Mouse (Mus musculus) liver, embryonic 16.5 days (tissue): ENCODE data around the gene Prelp. TPM values are rescaled to one million over a fixed set of nuclear protein-coding genes. Genes with fewer than 3 reads are reported as not detected.
A peak's percentile ranks its signal among the peaks of the same experiment; 100 is the strongest.

Experiments
- ATAC-seq: fragments of 200-750 bp; cut with Nextera tagmentation; 2 replicates; pipeline ENCODE4 v1.8.0; 2017; ENCODE audit warnings: low read depth, mild to moderate bottlenecking, moderate number of reproducible peaks, moderate library complexity
- H3K27ac ChIP-seq: fragments of 300-500 bp; sonication (generic); 2 replicates; pipeline ENCODE4 v1.5.1; 2014; ENCODE audit warnings: mild to moderate bottlenecking, low read length
- H3K27me3 ChIP-seq: fragments of 300-500 bp; sonication (generic); 2 replicates; pipeline ENCODE4 v1.6.1; 2014; ENCODE audit warnings: low read depth, low read length, mixed read lengths; ENCODE audit not compliant: control insufficient read depth, insufficient read depth
- H3K36me3 ChIP-seq: fragments of 300-500 bp; sonication (generic); 2 replicates; pipeline ENCODE4 v1.6.1; 2014; ENCODE audit warnings: mild to moderate bottlenecking; ENCODE audit not compliant: control insufficient read depth, insufficient read depth
- H3K4me1 ChIP-seq: fragments of 300-500 bp; sonication (generic); 2 replicates; pipeline ENCODE4 v1.6.1; 2014; ENCODE audit warnings: low read depth, low read length, mixed read lengths; ENCODE audit not compliant: control insufficient read depth
- H3K4me2 ChIP-seq: fragments of 300-500 bp; sonication (generic); 2 replicates; pipeline ENCODE4 v1.6.1; 2014; ENCODE audit warnings: low read depth, low read length, mixed read lengths
- H3K4me3 ChIP-seq: fragments of 300-500 bp; sonication (generic); 2 replicates; pipeline ENCODE4 v1.5.1; 2014; ENCODE audit warnings: low read depth, mild to moderate bottlenecking, low read length
- H3K9ac ChIP-seq: fragments of 300-500 bp; sonication (generic); 2 replicates; pipeline ENCODE4 v1.6.1; 2014; ENCODE audit warnings: low read depth, low read length
- H3K9me3 ChIP-seq: fragments of 300-500 bp; sonication (generic); replicated peaks from 2 replicates; pipeline ENCODE4 v1.6.1; 2016; ENCODE audit warnings: low read length; ENCODE audit not compliant: control insufficient read depth
- WGBS: fragments of 180-500 bp; shearing (Covaris S2); extraction: QIAGEN DNeasy Blood & Tissue Kit; methylation state at CpG from one replicate; pipeline ENCODE4 v1.1.7; 2014; ENCODE audit not compliant: insufficient replicate concordance; 5-methylcytosine and 5-hydroxymethylcytosine counted together
- polyA plus RNA-seq: library from polyadenylated mRNA; unstranded; fragments of >200 nt; fragmentation: Nextera tagmentation; extraction: Ambion mirVana; gene quantifications from 2 replicates; pipeline ENCODE4 v1.2.1, GENCODE M21; 2015

Prelp gene
- polyA plus RNA-seq, 1 experiment from 2014 or later, result 4.4 TPM

DNA sequence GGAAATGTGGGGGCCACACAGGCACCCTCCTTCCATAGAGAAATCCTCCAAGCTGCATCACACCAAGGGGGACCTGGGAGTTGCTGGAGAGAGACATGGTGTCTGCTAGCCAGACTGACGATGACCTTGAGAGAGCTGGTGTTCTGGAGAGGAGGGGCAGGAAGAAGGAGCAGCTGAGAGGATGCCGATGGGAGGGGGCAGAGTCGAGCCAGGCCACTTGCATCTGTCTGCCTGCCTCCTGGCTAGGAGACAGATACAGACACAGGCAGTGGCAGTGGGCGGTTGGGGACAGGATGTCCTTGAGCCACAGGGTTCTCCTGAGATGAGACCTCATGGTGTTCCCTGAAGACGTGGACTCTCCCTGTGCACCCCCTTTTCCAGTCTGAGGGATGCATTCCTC, 29.7 kb downstream of the Prelp start:
- no peak for ATAC-seq
- Histone ChIP-seq H3K36me3 (no peaks in the 10 kb centered on the region), H3K4me2 (no peak overlapping the region), H3K4me1 (peaks cover 88% of the 10 kb centered on the region), H3K9me3 (no peaks in the 10 kb centered on the region), H3K27me3 (no peaks in the 10 kb centered on the region), H3K9ac (no peak overlapping the region), H3K4me3 (no peak overlapping the region), H3K27ac (no peak overlapping the region)
- WGBS, result 12% methylated on average over 5 of the region's 5 CpGs

DNA sequence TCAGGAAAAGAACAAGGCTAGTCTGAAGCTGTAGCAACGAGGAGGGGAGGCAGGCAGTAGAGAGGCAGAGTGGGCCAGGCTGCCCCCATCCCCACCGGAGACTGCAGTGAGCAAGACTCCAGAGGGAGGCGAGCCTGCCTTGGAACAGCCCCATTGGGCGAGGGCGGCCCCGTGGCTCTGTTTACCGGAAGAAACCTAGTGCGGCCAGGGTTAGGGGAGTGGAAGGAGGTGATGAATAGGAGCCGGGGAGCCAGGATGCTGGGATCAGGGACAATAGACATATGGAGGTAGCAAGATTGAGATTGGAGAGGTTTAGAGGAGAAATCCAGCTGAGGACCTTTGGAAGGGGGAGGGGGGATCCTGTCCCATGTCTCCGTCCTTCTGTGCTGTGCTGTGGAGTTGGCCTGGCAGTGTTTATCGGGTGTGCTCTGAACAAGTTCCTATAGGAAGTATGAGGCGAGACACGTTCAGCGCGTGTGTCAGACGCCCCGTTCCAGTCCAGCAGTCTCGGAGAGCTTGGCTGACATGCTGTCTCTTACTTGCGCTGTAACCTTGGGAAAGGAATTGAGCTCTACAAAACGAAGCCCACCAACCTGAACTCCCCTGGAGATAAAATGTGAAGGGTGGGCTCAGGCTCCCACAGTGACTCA, 31.1 kb downstream of the Prelp start:
- WGBS, result 14% methylated on average over 20 of the region's 20 CpGs
- Histone ChIP-seq H3K27ac (peak overlapping the region; percentile 65), H3K4me1 (peaks cover 85% of the 10 kb centered on the region)

DNA sequence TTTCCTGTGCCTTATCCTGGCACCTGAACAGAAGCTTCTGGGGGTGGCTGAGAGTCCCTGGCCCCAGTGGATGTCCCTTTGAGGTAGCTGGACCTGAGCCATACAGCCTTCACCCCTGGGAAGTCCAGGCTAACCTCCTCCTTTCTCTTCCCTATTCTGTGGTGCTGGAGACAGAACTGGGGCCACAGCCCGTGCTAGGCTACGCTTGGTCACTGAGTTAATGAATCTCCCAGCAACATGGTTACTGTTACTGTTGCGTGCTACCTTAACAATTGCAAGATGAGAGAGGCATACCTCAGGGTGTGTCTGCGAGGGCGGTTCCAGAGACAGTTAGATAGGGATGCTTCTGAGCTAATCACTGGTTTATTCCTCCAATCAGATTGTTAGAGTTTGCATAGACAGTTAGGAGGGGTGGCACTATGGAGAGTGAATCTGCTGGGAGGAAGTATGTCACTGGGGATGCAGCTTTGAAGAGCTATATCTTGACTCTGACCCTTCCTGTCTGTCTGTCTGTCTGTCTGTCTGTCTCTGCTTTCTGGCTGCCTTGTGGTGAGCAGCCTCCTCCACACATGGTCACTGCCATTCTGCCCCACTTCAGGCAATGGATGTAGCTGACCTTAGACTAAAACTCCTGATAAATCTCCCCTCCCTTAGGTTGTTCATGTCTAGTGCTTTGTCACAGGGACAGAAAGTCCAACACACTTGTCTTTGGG, 33.5 kb downstream of the Prelp start:
- H3K36me3 ChIP-seq, result no peaks in the 10 kb centered on the region
- H3K9ac ChIP-seq, result no peak overlapping the region
- H3K4me3 ChIP-seq, result no peak overlapping the region
- no peaks in the 10 kb centered on the region for H3K27me3 ChIP-seq
- peaks cover 72% of the 10 kb centered on the region for H3K4me1 ChIP-seq
- ATAC-seq, result peak; percentile 61
- peak overlapping the region; percentile 33 for H3K4me2 ChIP-seq
- H3K9me3 ChIP-seq, result no peaks in the 10 kb centered on the region
- no peak overlapping the region for H3K27ac ChIP-seq
- 34% methylated on average over 5 of the region's 5 CpGs for WGBS

More for the DNA sequence above, 31.1 kb downstream of the Prelp start:
- ATAC-seq, result peak; percentile 61
- Histone ChIP-seq H3K4me2 (peak overlapping the region; percentile 73), H3K36me3 (no peaks in the 10 kb centered on the region), H3K9ac (peak overlapping the region; percentile 64), H3K27me3 (no peaks in the 10 kb centered on the region), H3K4me3 (peak overlapping the region; percentile 35), H3K9me3 (no peaks in the 10 kb centered on the region)

DNA sequence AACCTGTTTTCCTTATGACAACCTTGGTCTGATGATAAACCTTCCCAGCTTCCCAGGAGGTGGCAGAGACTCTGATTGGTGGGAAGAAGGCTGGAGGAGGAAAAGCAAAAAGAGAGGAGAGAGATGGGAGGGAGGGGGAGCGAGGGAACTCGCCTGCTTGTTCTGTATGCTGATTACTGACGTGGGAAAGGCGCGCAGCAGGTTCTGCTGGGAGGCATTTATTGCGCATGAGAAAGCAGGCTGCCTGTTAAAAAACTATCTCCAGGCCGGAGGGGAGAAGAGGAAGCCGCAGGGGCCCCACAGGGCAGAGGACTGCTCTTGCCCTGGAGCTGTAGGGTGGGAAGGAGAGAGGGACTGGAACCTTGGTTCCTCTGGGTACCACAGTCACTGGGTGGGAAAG, 34.2 kb downstream of the Prelp start:
- no peak for ATAC-seq
- Histone ChIP-seq H3K4me2 (peak overlapping the region; percentile 33), H3K9me3 (no peaks in the 10 kb centered on the region), H3K4me3 (no peak overlapping the region), H3K36me3 (no peaks in the 10 kb centered on the region), H3K9ac (peak overlapping the region; percentile 6; the same call in 1 of the 2 replicates), H3K27ac (no peak overlapping the region), H3K4me1 (peaks cover 68% of the 10 kb centered on the region), H3K27me3 (no peaks in the 10 kb centered on the region)
- WGBS, result 12% methylated on average over 8 of the region's 8 CpGs

DNA sequence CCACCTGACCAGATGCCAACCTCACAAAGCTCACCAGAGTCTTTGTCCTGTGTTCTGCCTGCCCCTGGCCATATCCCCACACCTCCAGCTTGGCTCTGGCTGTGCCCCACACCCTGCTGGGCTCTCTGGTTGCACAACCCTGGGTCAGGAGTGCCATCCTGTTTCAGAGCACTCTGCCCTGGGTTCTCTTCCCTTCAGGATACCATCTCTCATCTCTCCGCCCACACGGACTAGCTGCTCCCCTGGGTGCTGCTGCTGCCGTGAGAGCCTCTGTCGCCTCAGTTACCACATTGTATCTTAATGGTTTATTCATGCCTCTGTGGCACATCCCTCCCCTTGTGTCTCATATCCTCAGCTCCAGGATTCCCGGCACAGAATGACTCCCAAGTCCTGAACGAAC, 34.8 kb downstream of the Prelp start:
- ATAC-seq, result no peak
- H3K9me3 ChIP-seq, result no peaks in the 10 kb centered on the region
- H3K4me1 ChIP-seq, result peaks cover 67% of the 10 kb centered on the region
- H3K4me3 ChIP-seq, result no peak overlapping the region
- H3K36me3 ChIP-seq, result no peaks in the 10 kb centered on the region
- no peak overlapping the region for H3K27ac ChIP-seq
- peak overlapping the region; percentile 33 for H3K4me2 ChIP-seq
- H3K27me3 ChIP-seq, result no peaks in the 10 kb centered on the region
- H3K9ac ChIP-seq, result 0 out of 2 replicates have a peak overlapping the region, but pooled peaks have one; percentile 6
- WGBS, result 32% methylated on average over 6 of the region's 6 CpGs

DNA sequence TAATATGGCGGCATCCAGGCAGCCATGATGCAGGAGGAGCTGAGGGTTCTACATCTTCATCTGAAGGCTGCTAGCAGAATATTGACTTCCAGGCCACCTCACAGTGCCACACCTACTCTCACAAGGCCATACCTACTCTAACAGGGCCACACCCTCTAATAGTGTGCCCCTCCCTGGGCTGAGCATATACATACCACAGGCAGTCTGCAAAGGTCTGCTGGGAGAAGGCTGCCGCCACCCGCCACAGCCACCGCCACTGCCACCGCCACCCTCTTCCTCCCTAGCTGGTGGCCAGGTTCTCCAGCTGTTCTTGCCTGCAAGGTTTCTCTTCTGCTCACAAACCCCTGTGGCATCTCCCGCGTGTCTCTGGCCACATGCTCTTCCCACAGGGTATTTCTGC, 35.4 kb downstream of the Prelp start:
- peak overlapping the region; percentile 16; the same call in 1 of the 2 replicates for H3K4me3 ChIP-seq
- 0 out of 2 replicates have a peak overlapping the region, but pooled peaks have one; percentile 19 for H3K9ac ChIP-seq
- ATAC-seq, result peak; percentile 61
- H3K4me1 ChIP-seq, result peaks cover 61% of the 10 kb centered on the region
- H3K36me3 ChIP-seq, result no peaks in the 10 kb centered on the region
- 41% methylated on average over 7 of the region's 7 CpGs for WGBS
- H3K4me2 ChIP-seq, result peak overlapping the region; percentile 33
- H3K27ac ChIP-seq, result no peak overlapping the region
- H3K27me3 ChIP-seq, result no peaks in the 10 kb centered on the region
- no peaks in the 10 kb centered on the region for H3K9me3 ChIP-seq

DNA sequence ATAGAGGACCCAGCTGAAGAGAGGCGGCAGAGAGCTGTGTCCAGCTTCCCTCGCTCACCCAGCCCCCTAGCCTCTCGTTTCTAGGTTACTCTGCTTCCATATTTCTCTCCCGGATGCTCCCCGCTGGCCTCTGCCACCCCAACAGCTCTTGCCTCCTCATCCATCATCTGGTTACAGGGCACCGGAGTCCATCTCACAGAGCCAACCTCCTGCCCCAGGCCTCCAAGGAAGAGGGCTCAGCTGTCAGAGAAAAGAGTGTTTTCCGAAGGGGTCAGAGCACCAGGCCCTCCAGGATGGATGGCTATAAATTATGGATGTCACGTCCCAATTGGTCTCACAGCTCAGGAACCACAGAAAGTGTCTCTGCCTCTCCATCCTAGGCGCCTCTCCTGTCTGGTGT, 36.5 kb downstream of the Prelp start:
- Histone ChIP-seq H3K4me1 (peaks cover 50% of the 10 kb centered on the region), H3K4me3 (no peak overlapping the region), H3K9ac (no peak overlapping the region), H3K4me2 (no peak overlapping the region), H3K36me3 (no peaks in the 10 kb centered on the region), H3K27ac (no peak overlapping the region), H3K27me3 (no peaks in the 10 kb centered on the region), H3K9me3 (no peaks in the 10 kb centered on the region)
- 80% methylated on average over 9 of the region's 9 CpGs for WGBS
- ATAC-seq, result no peak

DNA sequence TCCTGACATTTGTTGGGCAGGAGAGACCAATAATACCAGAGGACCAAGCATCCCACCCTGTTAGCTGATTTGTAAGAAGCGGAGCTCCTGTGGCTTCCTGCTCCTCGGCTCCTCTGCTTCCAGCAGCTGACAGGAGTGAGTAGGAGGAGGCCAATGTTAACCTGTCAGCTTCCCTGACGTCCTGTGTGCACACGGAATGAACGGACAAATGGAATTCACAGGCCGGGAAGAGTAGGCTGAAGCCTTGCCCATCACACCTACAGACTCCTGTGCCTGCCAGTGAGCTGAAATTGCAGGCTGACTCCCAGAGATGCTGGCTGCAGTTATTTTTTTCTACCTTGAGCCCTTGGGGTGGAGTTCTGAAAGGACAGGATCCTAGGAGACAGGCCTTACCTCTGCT, 37.1 kb downstream of the Prelp start:
- Histone ChIP-seq H3K27me3 (no peaks in the 10 kb centered on the region), H3K9me3 (no peaks in the 10 kb centered on the region), H3K4me3 (no peak overlapping the region), H3K4me2 (no peak overlapping the region), H3K4me1 (peaks cover 44% of the 10 kb centered on the region), H3K9ac (no peak overlapping the region), H3K36me3 (no peaks in the 10 kb centered on the region), H3K27ac (no peak overlapping the region)
- WGBS, result 73% methylated on average over 6 of the region's 6 CpGs
- ATAC-seq, result no peak
